Mouse (Mus musculus): ENCODE results near the gene Lmx1b. TPM values are rescaled to one million over a fixed set of nuclear protein-coding genes. Genes with fewer than 3 reads are reported as not detected.

Lmx1b gene
- polyA plus RNA-seq, 1 experiment from 2014 or later = 5.0 TPM

- Histone ChIP-seq H3K4me2 (replicated peaks; ENCODE audit: low read depth, low read length) (no peak overlapping the region), H3K27ac (ENCODE audit: low read depth, low read length) (peak overlapping the region; percentile 42; the same call in 1 of the 2 replicates), H3K4me3 (ENCODE audit: low read depth, low read length) (no peak overlapping the region), H3K36me3 (ENCODE audit: control insufficient read depth, insufficient read depth, low read length) (no peaks in the 10 kb centered on the region), H3K9me3 (ENCODE audit: control insufficient read depth, low read length) (no peaks in the 10 kb centered on the region), H3K4me1 (replicated peaks; ENCODE audit: control insufficient read depth, insufficient read depth, low read length) (peaks cover 28% of the 10 kb centered on the region; the same call in 1 of the 2 replicates), H3K9ac (ENCODE audit: low read depth, low read length) (no peak overlapping the region), H3K27me3 (ENCODE audit: control insufficient read depth, insufficient read depth, low read length) (peaks cover 20% of the 10 kb centered on the region)
- DNase-seq (ENCODE audit: low spot score) = no peak
- WGBS = 8% methylated on average over 7 of the region's 7 CpGs
- peak; percentile 39 for ATAC-seq (ENCODE audit: low FRiP score)
Measured at GRCm38 (mm10) chr2:33595085-33595423, 45.3 kb downstream of the Lmx1b start.

- H3K4me1 ChIP-seq (replicated peaks; ENCODE audit: control insufficient read depth, insufficient read depth, low read length) = peaks cover 28% of the 10 kb centered on the region; the same call in 1 of the 2 replicates
- no peak for DNase-seq (ENCODE audit: low spot score)
- 47% methylated on average over 9 of the region's 9 CpGs for WGBS
- no peak overlapping the region for H3K4me3 ChIP-seq (ENCODE audit: low read depth, low read length)
- no peaks in the 10 kb centered on the region for H3K36me3 ChIP-seq (ENCODE audit: control insufficient read depth, insufficient read depth, low read length)
- peaks cover 20% of the 10 kb centered on the region for H3K27me3 ChIP-seq (ENCODE audit: control insufficient read depth, insufficient read depth, low read length)
- no peaks in the 10 kb centered on the region for H3K9me3 ChIP-seq (ENCODE audit: control insufficient read depth, low read length)
- peak; percentile 10; the same call in 1 of the 2 replicates for ATAC-seq (ENCODE audit: low FRiP score)
- no peak overlapping the region for H3K4me2 ChIP-seq (replicated peaks; ENCODE audit: low read depth, low read length)
- no peak overlapping the region for H3K9ac ChIP-seq (ENCODE audit: low read depth, low read length)
- H3K27ac ChIP-seq (ENCODE audit: low read depth, low read length) = peak overlapping the region; percentile 42; the same call in 1 of the 2 replicates
Measured at GRCm38 (mm10) chr2:33594181-33595084, 45.9 kb downstream of the Lmx1b start.

DNA sequence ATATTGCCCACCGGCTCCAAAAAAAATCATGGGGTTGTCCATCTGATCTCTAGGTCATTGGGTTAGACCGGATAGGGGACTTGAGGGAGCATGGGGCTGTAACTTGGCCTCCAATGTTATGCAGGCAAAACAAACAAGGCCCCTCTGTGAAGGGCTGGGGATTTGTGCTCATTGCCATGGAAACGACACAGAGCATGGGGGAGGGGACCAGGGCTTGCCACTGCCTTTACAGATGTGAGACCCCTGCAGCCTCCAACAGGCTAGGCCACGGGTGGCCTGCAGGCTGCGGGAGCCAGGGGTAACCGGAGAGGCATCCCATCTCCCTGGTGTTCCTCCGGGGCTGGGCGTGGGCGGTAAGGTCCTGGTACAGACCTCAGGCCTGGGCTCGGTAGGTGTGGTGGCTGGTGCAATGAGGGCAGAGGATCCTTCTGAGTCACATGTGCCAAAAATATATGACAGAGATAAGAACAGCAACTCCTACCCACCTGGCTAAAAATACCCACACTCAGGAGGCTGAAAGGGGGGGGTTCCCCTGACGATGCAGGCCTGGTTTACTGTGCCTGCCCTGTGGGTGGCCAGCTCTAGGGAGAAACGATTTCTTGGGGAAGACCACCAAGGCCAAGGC lies 47.3 kb downstream of the Lmx1b start:
- Histone ChIP-seq H3K36me3 (ENCODE audit: control insufficient read depth, insufficient read depth, low read length) (no peaks in the 10 kb centered on the region), H3K9ac (ENCODE audit: low read depth, low read length) (no peak overlapping the region), H3K27me3 (ENCODE audit: control insufficient read depth, insufficient read depth, low read length) (peaks cover 24% of the 10 kb centered on the region), H3K4me3 (ENCODE audit: low read depth, low read length) (no peak overlapping the region), H3K4me2 (replicated peaks; ENCODE audit: low read depth, low read length) (0 out of 2 replicates have a peak overlapping the region, but pooled peaks have one; percentile 4), H3K9me3 (ENCODE audit: control insufficient read depth, low read length) (no peaks in the 10 kb centered on the region), H3K27ac (ENCODE audit: low read depth, low read length) (peak overlapping the region; percentile 47; the same call in 1 of the 2 replicates), H3K4me1 (replicated peaks; ENCODE audit: control insufficient read depth, insufficient read depth, low read length) (peaks cover 28% of the 10 kb centered on the region; the same call in 1 of the 2 replicates)
- under 1% methylated on average over 12 of the region's 12 CpGs for WGBS
- peak; percentile 63 for ATAC-seq (ENCODE audit: low FRiP score)
- DNase-seq (ENCODE audit: low spot score) = peak; percentile 82

- peaks cover 32% of the 10 kb centered on the region for H3K27me3 ChIP-seq (ENCODE audit: control insufficient read depth, insufficient read depth, low read length)
- ATAC-seq (ENCODE audit: low FRiP score) = no peak
- WGBS = 64% methylated on average over 9 of the region's 9 CpGs
Measured at GRCm38 (mm10) chr2:33589280-33589679, 51.0 kb downstream of the Lmx1b start.

DNA sequence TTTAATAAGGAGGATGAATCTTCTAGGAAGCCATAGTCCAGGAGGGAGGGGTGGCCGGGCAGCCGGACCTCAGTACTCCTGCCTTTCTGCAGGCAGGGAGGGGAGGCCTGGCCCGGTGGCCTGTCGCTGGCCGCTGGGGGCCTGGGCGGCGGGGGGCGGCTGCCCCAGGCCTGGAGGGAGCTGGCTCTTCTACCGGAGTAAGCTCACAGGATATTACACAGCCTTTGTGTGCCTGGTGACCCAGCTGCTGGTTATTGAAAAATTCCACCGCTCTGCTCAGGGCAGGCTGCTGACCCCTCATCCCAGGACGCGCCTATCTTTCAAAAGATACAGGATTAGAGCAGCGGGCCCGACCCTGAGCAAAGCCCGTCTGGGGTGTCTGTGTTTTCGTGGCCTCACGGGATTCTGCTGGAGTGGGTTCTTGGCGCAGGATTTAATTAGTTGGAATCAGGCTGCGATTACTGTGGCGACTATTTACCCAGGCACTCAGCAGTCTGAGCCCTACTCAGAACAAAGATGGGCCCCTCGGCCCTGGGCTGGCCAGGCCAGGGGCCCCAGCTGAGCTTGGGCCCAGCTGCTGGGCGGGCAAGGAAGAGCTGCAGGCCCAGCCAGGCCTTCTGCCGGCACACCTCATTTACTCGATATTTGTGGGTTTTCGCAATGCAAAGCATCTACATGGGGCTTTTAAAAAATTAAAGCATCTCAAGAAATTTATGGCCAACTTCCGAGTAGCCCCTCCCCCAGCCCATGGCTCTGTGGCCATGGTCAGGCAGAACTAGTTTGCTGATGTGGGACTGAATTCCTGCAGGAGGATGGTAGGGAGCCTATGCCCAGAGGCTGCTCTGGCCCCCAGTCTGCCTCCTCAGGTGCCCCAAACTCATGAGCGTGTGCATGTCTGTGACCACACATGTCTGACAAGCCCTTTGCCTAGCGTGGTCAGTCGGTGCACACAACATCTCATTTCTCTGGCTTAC lies 55.1 kb downstream of the Lmx1b start:
- peak; percentile 58 for ATAC-seq (ENCODE audit: low FRiP score)
- 20% methylated on average over 29 of the region's 29 CpGs for WGBS
- Histone ChIP-seq H3K4me3 (ENCODE audit: low read depth, low read length) (no peak overlapping the region), H3K9me3 (ENCODE audit: control insufficient read depth, low read length) (no peaks in the 10 kb centered on the region), H3K4me2 (replicated peaks; ENCODE audit: low read depth, low read length) (no peak overlapping the region), H3K4me1 (replicated peaks; ENCODE audit: control insufficient read depth, insufficient read depth, low read length) (peaks cover 24% of the 10 kb centered on the region), H3K36me3 (ENCODE audit: control insufficient read depth, insufficient read depth, low read length) (no peaks in the 10 kb centered on the region), H3K9ac (ENCODE audit: low read depth, low read length) (no peak overlapping the region), H3K27ac (ENCODE audit: low read depth, low read length) (peak overlapping the region; percentile 77), H3K27me3 (ENCODE audit: control insufficient read depth, insufficient read depth, low read length) (peaks cover 59% of the 10 kb centered on the region)
- no peak for DNase-seq (ENCODE audit: low spot score)

More at GRCm38 (mm10) chr2:33589280-33589679, 51.0 kb downstream of the Lmx1b start:
- Histone ChIP-seq H3K9ac (ENCODE audit: low read depth, low read length) (no peak overlapping the region), H3K36me3 (ENCODE audit: control insufficient read depth, insufficient read depth, low read length) (no peaks in the 10 kb centered on the region), H3K4me2 (replicated peaks; ENCODE audit: low read depth, low read length) (no peak overlapping the region), H3K27ac (ENCODE audit: low read depth, low read length) (no peak overlapping the region), H3K4me3 (ENCODE audit: low read depth, low read length) (no peak overlapping the region), H3K4me1 (replicated peaks; ENCODE audit: control insufficient read depth, insufficient read depth, low read length) (peaks cover 22% of the 10 kb centered on the region), H3K9me3 (ENCODE audit: control insufficient read depth, low read length) (no peaks in the 10 kb centered on the region)
- DNase-seq (ENCODE audit: low spot score) = no peak

GRCm38 (mm10) chr2:33583761-33584160 lies 56.5 kb downstream of the Lmx1b start:
- Histone ChIP-seq H3K9me3 (ENCODE audit: control insufficient read depth, low read length) (no peaks in the 10 kb centered on the region), H3K4me3 (ENCODE audit: low read depth, low read length) (no peak overlapping the region), H3K4me1 (replicated peaks; ENCODE audit: control insufficient read depth, insufficient read depth, low read length) (peaks cover 24% of the 10 kb centered on the region), H3K27me3 (ENCODE audit: control insufficient read depth, insufficient read depth, low read length) (peaks cover 68% of the 10 kb centered on the region), H3K36me3 (ENCODE audit: control insufficient read depth, insufficient read depth, low read length) (no peaks in the 10 kb centered on the region), H3K27ac (ENCODE audit: low read depth, low read length) (no peak overlapping the region), H3K4me2 (replicated peaks; ENCODE audit: low read depth, low read length) (no peak overlapping the region), H3K9ac (ENCODE audit: low read depth, low read length) (no peak overlapping the region)
- DNase-seq (ENCODE audit: low spot score) (no peak), ATAC-seq (ENCODE audit: low FRiP score) (no peak)
- WGBS = 10% methylated on average over 6 of the region's 6 CpGs

DNA sequence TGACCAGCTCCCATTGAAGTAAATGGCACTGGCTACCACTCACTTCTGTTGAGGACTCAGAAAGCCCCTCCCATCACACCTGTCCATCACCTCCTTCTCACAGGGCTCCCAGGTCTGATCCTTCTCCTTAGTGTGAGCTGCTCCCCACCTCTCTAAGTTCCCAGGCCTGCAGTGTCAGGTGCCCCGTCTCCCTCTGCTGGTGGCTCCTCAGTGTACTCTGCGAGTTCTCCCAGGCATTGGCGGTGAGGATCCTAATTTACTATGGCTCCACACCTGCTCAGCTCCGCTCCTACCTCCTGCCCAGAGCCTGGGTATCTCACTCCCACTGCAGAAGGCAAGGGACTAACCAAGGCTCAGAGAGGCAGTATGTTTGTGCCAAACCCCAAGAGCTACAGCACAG lies 57.0 kb downstream of the Lmx1b start:
- H3K27ac ChIP-seq (ENCODE audit: low read depth, low read length) = 0 out of 2 replicates have a peak overlapping the region, but pooled peaks have one; percentile 11
- no peak overlapping the region for H3K9ac ChIP-seq (ENCODE audit: low read depth, low read length)
- peaks cover 24% of the 10 kb centered on the region for H3K4me1 ChIP-seq (replicated peaks; ENCODE audit: control insufficient read depth, insufficient read depth, low read length)

GRCm38 (mm10) chr2:33582457-33583060 lies 57.8 kb downstream of the Lmx1b start:
- 3% methylated on average over 5 of the region's 5 CpGs for WGBS
- H3K36me3 ChIP-seq (ENCODE audit: control insufficient read depth, insufficient read depth, low read length) = no peaks in the 10 kb centered on the region
- H3K4me2 ChIP-seq (replicated peaks; ENCODE audit: low read depth, low read length) = no peak overlapping the region
- no peak overlapping the region for H3K9ac ChIP-seq (ENCODE audit: low read depth, low read length)
- H3K27me3 ChIP-seq (ENCODE audit: control insufficient read depth, insufficient read depth, low read length) = peaks cover 73% of the 10 kb centered on the region
- H3K9me3 ChIP-seq (ENCODE audit: control insufficient read depth, low read length) = no peaks in the 10 kb centered on the region
- peaks cover 24% of the 10 kb centered on the region for H3K4me1 ChIP-seq (replicated peaks; ENCODE audit: control insufficient read depth, insufficient read depth, low read length)
- DNase-seq (ENCODE audit: low spot score) (no peak), ATAC-seq (ENCODE audit: low FRiP score) (no peak)
- H3K4me3 ChIP-seq (ENCODE audit: low read depth, low read length) = no peak overlapping the region
- H3K27ac ChIP-seq (ENCODE audit: low read depth, low read length) = no peak overlapping the region

More for the DNA sequence above, 57.0 kb downstream of the Lmx1b start:
- Histone ChIP-seq H3K27me3 (ENCODE audit: control insufficient read depth, insufficient read depth, low read length) (peaks cover 71% of the 10 kb centered on the region), H3K4me3 (ENCODE audit: low read depth, low read length) (no peak overlapping the region), H3K9me3 (ENCODE audit: control insufficient read depth, low read length) (no peaks in the 10 kb centered on the region), H3K4me2 (replicated peaks; ENCODE audit: low read depth, low read length) (no peak overlapping the region), H3K36me3 (ENCODE audit: control insufficient read depth, insufficient read depth, low read length) (no peaks in the 10 kb centered on the region)
- ATAC-seq (ENCODE audit: low FRiP score) (no peak), DNase-seq (ENCODE audit: low spot score) (no peak)
- 11% methylated on average over 4 of the region's 4 CpGs for WGBS

Measured in hindbrain, embryonic 11.5 days (tissue).